Mouse (Mus musculus) liver, embryonic 14.5 days (tissue): Measurements from ENCODE around the gene Slc17a5. TPM values are rescaled to one million over a fixed set of nuclear protein-coding genes. Genes with fewer than 3 reads are reported as not detected.
A peak's percentile ranks its signal among the peaks of the same experiment; 100 is the strongest.

Experiments used
- ATAC-seq: fragments of 200-750 bp; cut with Nextera tagmentation; 2 replicates; pipeline ENCODE4 v1.8.0; 2017; ENCODE audit warnings: moderate number of reproducible peaks, mild to moderate bottlenecking, moderate library complexity; ENCODE audit not compliant: insufficient read depth
- DNase-seq, 3 experiments: peaks; one replicate each; pipeline ENCODE4 v3.0.0-alpha.2; 2012 to 2013; ENCODE audit warnings: low read depth in 3 of 3, low spot score in 3 of 3
- H3K27ac ChIP-seq: fragments of 300-500 bp; sonication (generic); 2 replicates; pipeline ENCODE4 v1.5.1; 2014; ENCODE audit warnings: moderate library complexity, mild to moderate bottlenecking, control low read depth, inconsistent platforms
- H3K27me3 ChIP-seq: fragments of 300-500 bp; sonication (generic); 2 replicates; pipeline ENCODE4 v1.6.1; 2014; ENCODE audit warnings: mild to moderate bottlenecking, low read length, moderate library complexity; ENCODE audit not compliant: control insufficient read depth, insufficient read depth
- H3K36me3 ChIP-seq: fragments of 300-500 bp; sonication (generic); replicated peaks from 2 replicates; pipeline ENCODE4 v1.6.1; 2014; ENCODE audit warnings: low read depth; ENCODE audit not compliant: control insufficient read depth, insufficient read depth
- H3K4me1 ChIP-seq, 2 experiments: fragments of 200-500 bp in 1 of 2; fragments of 300-500 bp in 1 of 2; sonication (generic) in 1 of 2; replicated peaks; 2 replicates each; pipeline ENCODE4 v1.6.1; 2012 to 2014; ENCODE audit warnings: antibody characterized with exemption in 1 of 2, inconsistent platforms in 1 of 2, low read length in 1 of 2; ENCODE audit not compliant: control insufficient read depth in 2 of 2, insufficient read depth in 2 of 2
- H3K4me2 ChIP-seq: fragments of 300-500 bp; sonication (generic); 2 replicates; pipeline ENCODE4 v1.6.1; 2014; ENCODE audit warnings: low read depth, mild to moderate bottlenecking, control low read depth, moderate library complexity
- H3K4me3 ChIP-seq, 2 experiments: fragments of 200-500 bp in 1 of 2; fragments of 300-500 bp in 1 of 2; sonication (generic) in 1 of 2; 2 replicates each; pipeline ENCODE4 v1.5.1; 2012 to 2014; ENCODE audit warnings: low read depth in 2 of 2, low read length in 2 of 2, mild to moderate bottlenecking in 2 of 2, control low read depth in 1 of 2, inconsistent platforms in 1 of 2, moderate library complexity in 1 of 2; ENCODE audit not compliant: insufficient read depth in 1 of 2
- H3K9ac ChIP-seq: fragments of 300-500 bp; sonication (generic); replicated peaks from 2 replicates; pipeline ENCODE4 v1.6.1; 2014; ENCODE audit warnings: mild to moderate bottlenecking, control low read depth, moderate library complexity
- H3K9me3 ChIP-seq: fragments of 300-500 bp; sonication (generic); 2 replicates; pipeline ENCODE4 v1.6.1; 2016; ENCODE audit warnings: low read length, mixed read lengths; ENCODE audit not compliant: control insufficient read depth
- CTCF ChIP-seq: IDR thresholded peaks from 2 replicates; pipeline ENCODE4 v1.5.1; 2016; ENCODE audit warnings: antibody characterized with exemption, low read depth, control low read depth
- EP300 ChIP-seq: IDR thresholded peaks from 2 replicates; pipeline ENCODE4 v1.6.1; 2016; ENCODE audit warnings: antibody characterized with exemption, low read depth
- WGBS: fragments of 180-500 bp; shearing (Covaris S2); extraction: QIAGEN DNeasy Blood & Tissue Kit; methylation state at CpG from one replicate; pipeline ENCODE4 v1.1.7; 2014; ENCODE audit not compliant: insufficient replicate concordance; 5-methylcytosine and 5-hydroxymethylcytosine counted together
- polyA plus RNA-seq, 2 experiments: library from polyadenylated mRNA; depleted of rRNA in 1 of 2; stranded (reverse) in 1 of 2; unstranded in 1 of 2; fragments of >200 nt; fragmentation: Nextera tagmentation in 1 of 2; extraction: Ambion mirVana in 1 of 2; gene quantifications; 2 replicates each; pipeline versions ENCODE4 v1.2.1 to v1.2.3; 2012 to 2014

Gene Slc17a5
- polyA plus RNA-seq, 2 experiments = 2.4 to 3.8 TPM

- H3K27me3 ChIP-seq = no peaks in the 10 kb centered on the region
- H3K4me1 ChIP-seq = peaks cover 8 to 12% of the 10 kb centered on the region in 2 experiments; a peak in 3 of 4 replicates
- H3K4me2 ChIP-seq = peak overlapping the region; percentile 61
- H3K4me3 ChIP-seq = peak overlapping the region; percentile 65 to 86
- peak in 1 of 3 experiments; percentile 41 for DNase-seq
- no peak overlapping the region for H3K27ac ChIP-seq
- under 1% methylated on average over 31 of the region's 31 CpGs for WGBS
- no peaks in the 10 kb centered on the region for H3K36me3 ChIP-seq
- peak; percentile 46 for ATAC-seq
- no peak for TF ChIP-seq CTCF
- TF ChIP-seq EP300 = no peak
- no peaks in the 10 kb centered on the region for H3K9me3 ChIP-seq
- H3K9ac ChIP-seq = peak overlapping the region; percentile 68
Observed at GRCm38 (mm10) chr9:78587218-78587883, 490 bp downstream of the Slc17a5 start.

GRCm38 (mm10) chr9:78579644-78580396 lies 8.0 kb downstream of the Slc17a5 start:
- H3K27ac ChIP-seq = no peak overlapping the region
- H3K9me3 ChIP-seq = no peaks in the 10 kb centered on the region
- H3K4me1 ChIP-seq = no peaks in the 10 kb centered on the region
- no peak for DNase-seq
- no peak overlapping the region for H3K4me3 ChIP-seq
- TF ChIP-seq EP300 (no peak), CTCF (no peak)
- WGBS = 70% methylated on average over 10 of the region's 10 CpGs
- H3K4me2 ChIP-seq = no peak overlapping the region
- no peak for ATAC-seq
- H3K9ac ChIP-seq = no peak overlapping the region
- peaks cover 4% of the 10 kb centered on the region; the same call in 1 of the 2 replicates for H3K36me3 ChIP-seq
- no peaks in the 10 kb centered on the region for H3K27me3 ChIP-seq

GRCm38 (mm10) chr9:78578824-78579223 lies 9.0 kb downstream of the Slc17a5 start:
- H3K9ac ChIP-seq = no peak overlapping the region
- TF ChIP-seq EP300 (no peak), CTCF (no peak)
- no peak overlapping the region for H3K4me3 ChIP-seq
- peaks cover 4% of the 10 kb centered on the region; the same call in 1 of the 2 replicates for H3K36me3 ChIP-seq
- H3K9me3 ChIP-seq = no peaks in the 10 kb centered on the region
- WGBS = 56% methylated on average over 7 of the region's 7 CpGs
- H3K27me3 ChIP-seq = no peaks in the 10 kb centered on the region
- H3K27ac ChIP-seq = no peak overlapping the region
- ATAC-seq = no peak
- H3K4me2 ChIP-seq = no peak overlapping the region
- DNase-seq = no peak
- no peaks in the 10 kb centered on the region for H3K4me1 ChIP-seq

GRCm38 (mm10) chr9:78576466-78576865 lies 11.4 kb downstream of the Slc17a5 start:
- Histone ChIP-seq H3K9ac (no peak overlapping the region), H3K4me2 (no peak overlapping the region), H3K27ac (no peak overlapping the region), H3K27me3 (no peaks in the 10 kb centered on the region), H3K4me1 (no peaks in the 10 kb centered on the region), H3K4me3 (no peak overlapping the region), H3K9me3 (no peaks in the 10 kb centered on the region), H3K36me3 (peaks cover 4% of the 10 kb centered on the region; the same call in 1 of the 2 replicates)
- ATAC-seq = no peak
- TF ChIP-seq EP300 = no peak
- 0 out of 2 replicates have a peak, but pooled peaks have one; percentile 12 for TF ChIP-seq CTCF
- WGBS = 82% methylated on average over 5 of the region's 5 CpGs
- no peak for DNase-seq

GRCm38 (mm10) chr9:78569934-78570333 lies 17.9 kb downstream of the Slc17a5 start:
- DNase-seq = no peak
- WGBS = 84% methylated on average over 9 of the region's 9 CpGs
- no peaks in the 10 kb centered on the region for H3K4me1 ChIP-seq

More at GRCm38 (mm10) chr9:78569934-78570333, 17.9 kb downstream of the Slc17a5 start:
- Histone ChIP-seq H3K4me2 (no peak overlapping the region), H3K9me3 (no peaks in the 10 kb centered on the region), H3K27me3 (no peaks in the 10 kb centered on the region), H3K36me3 (no peaks in the 10 kb centered on the region), H3K9ac (no peak overlapping the region), H3K27ac (no peak overlapping the region), H3K4me3 (no peak overlapping the region)
- TF ChIP-seq EP300 (no peak), CTCF (no peak)
- ATAC-seq = no peak
